Mouse (Mus musculus) cortical plate, adult 2 months (tissue): ENCODE data around the gene Rgs3.

Source experiments
- CTCF ChIP-seq: fragments of 200-500 bp; IDR thresholded peaks from 2 replicates; pipeline ENCODE4 v1.5.1; 2011; ENCODE audit warnings: mild to moderate bottlenecking, control low read depth, low read length; ENCODE audit not compliant: insufficient read depth; ENCODE audit errors: extremely low read depth
- POLR2A ChIP-seq: fragments of 200-500 bp; IDR thresholded peaks from 2 replicates; pipeline ENCODE4 v1.6.1; 2011; ENCODE audit warnings: mild to moderate bottlenecking, low read length, control low read depth; ENCODE audit not compliant: insufficient read depth; ENCODE audit errors: extremely low read depth

- TF ChIP-seq CTCF (no peak), POLR2A (no peak)
These were observed 33.4 kb upstream of the Rgs3 start for GRCm38 (mm10) chr4:62526256-62526655.
